Mouse (Mus musculus) liver (tissue): ENCODE data around the gene Elp5.
"Not testable (repeated sequence)": the region's sequence is repeated elsewhere in the genome, so short reads cannot be mapped to it uniquely, and the experiment has no call there.

ENCODE experiments used
- DNase-seq: peaks from one replicate; pipeline ENCODE4 v3.0.0-alpha.2; 2020; ENCODE audit warnings: mixed read lengths

The Elp5 gene

GRCm38 (mm10) chr11:69982225-69982624 is at the start of gene Elp5:
TSS of gene Elp5 (minus strand) at chr11:69982517.
- no peak for DNase-seq

GRCm38 (mm10) chr11:70031321-70031670 is 49.0 kb upstream of the Elp5 start:
- DNase-seq: no peak

GRCm38 (mm10) chr11:70030651-70031320 is 48.5 kb upstream of the Elp5 start:
- no peak for DNase-seq

- DNase-seq: no peak
Measured at GRCm38 (mm10) chr11:70029829-70030550, 47.7 kb upstream of the Elp5 start.

- peak; percentile 77 for DNase-seq
Measured at GRCm38 (mm10) chr11:70029130-70029801, 46.9 kb upstream of the Elp5 start.

GRCm38 (mm10) chr11:70028401-70029129 is 46.2 kb upstream of the Elp5 start:
- no peak for DNase-seq

- DNase-seq: no peak
Measured at GRCm38 (mm10) chr11:70027397-70027796, 45.1 kb upstream of the Elp5 start.

- DNase-seq: peak; percentile 54
Measured at GRCm38 (mm10) chr11:70026689-70027088, 44.4 kb upstream of the Elp5 start.

- no peak for DNase-seq
Measured at GRCm38 (mm10) chr11:70024151-70024514, 41.8 kb upstream of the Elp5 start.

GRCm38 (mm10) chr11:70023481-70024150 is 41.3 kb upstream of the Elp5 start:
- DNase-seq: peak; percentile 37

GRCm38 (mm10) chr11:70021264-70022132 is 39.2 kb upstream of the Elp5 start:
- peak; percentile 98 for DNase-seq

GRCm38 (mm10) chr11:70020731-70021263 is 38.5 kb upstream of the Elp5 start:
- peak; percentile 76 for DNase-seq

- peak; percentile 26 for DNase-seq
Measured at GRCm38 (mm10) chr11:70020022-70020631, 37.8 kb upstream of the Elp5 start.

- DNase-seq: no peak
Measured at GRCm38 (mm10) chr11:70019495-70020021, 37.2 kb upstream of the Elp5 start.

- peak; percentile 58 for DNase-seq
Measured at GRCm38 (mm10) chr11:70018131-70018990, 36.0 kb upstream of the Elp5 start.

GRCm38 (mm10) chr11:70017199-70017767 is 35.0 kb upstream of the Elp5 start:
- DNase-seq: no peak

- DNase-seq: no peak
Measured at GRCm38 (mm10) chr11:70016669-70017068, 34.4 kb upstream of the Elp5 start, which contains the start of gene Dlg4. TSS of gene Dlg4 (plus strand) at chr11:70016942.

GRCm38 (mm10) chr11:70016177-70016576 is 33.9 kb upstream of the Elp5 start:
- DNase-seq: not testable (repeated sequence)

- DNase-seq: no peak
Measured at GRCm38 (mm10) chr11:70015677-70016076, 33.4 kb upstream of the Elp5 start.
